Mouse (Mus musculus) kidney, adult 18-20 months (tissue): ENCODE data around the gene Lilr4b.
"Not testable (repeated sequence)": the region's sequence is repeated elsewhere in the genome, so short reads cannot be mapped to it uniquely, and the experiment has no call there.

Source experiments
- DNase-seq: peaks from one replicate; pipeline ENCODE4 v3.0.0; 2021

Gene Lilr4b

DNA sequence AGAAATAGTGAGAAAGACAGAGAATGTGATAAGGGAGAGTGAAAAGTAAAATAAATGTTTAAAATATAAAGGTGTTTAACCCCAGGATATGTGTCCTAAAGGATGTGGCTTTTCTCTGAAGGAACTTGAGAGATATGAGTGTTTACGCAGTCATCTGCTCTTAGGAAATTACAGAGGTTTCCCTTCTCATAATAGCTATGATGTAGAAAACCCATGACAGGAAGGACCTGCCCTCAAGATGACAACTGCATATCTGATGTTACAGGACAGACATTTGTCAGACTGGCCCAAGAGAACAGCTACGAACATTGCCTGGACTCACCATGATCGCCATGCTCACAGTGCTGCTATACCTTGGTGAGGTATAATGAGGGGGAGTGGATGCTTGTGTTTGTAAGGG, at the start of gene Lilr4b, which contains the start of gene Gm49339:
TSS of gene Lilr4b (plus strand) at position 236 of the 400 bp plus-strand sequence.
TSS of gene Gm49339 (plus strand) at position 216 of the 400 bp plus-strand sequence.
- DNase-seq, result not testable (repeated sequence)

- DNase-seq, result no peak
Measured at GRCm38 (mm10) chr10:51432940-51433339, 47.5 kb upstream of the Lilr4b start.

- DNase-seq, result no peak
Measured at GRCm38 (mm10) chr10:51435684-51436083, 44.7 kb upstream of the Lilr4b start.

- no peak for DNase-seq
Measured at GRCm38 (mm10) chr10:51451610-51452009, 28.8 kb upstream of the Lilr4b start.

GRCm38 (mm10) chr10:51453616-51454298, 26.7 kb upstream of the Lilr4b start:
- no peak for DNase-seq

GRCm38 (mm10) chr10:51454365-51454764, 26.1 kb upstream of the Lilr4b start:
- DNase-seq, result no peak

- no peak for DNase-seq
Measured at GRCm38 (mm10) chr10:51455762-51456161, 24.7 kb upstream of the Lilr4b start.

GRCm38 (mm10) chr10:51456369-51456768, 24.1 kb upstream of the Lilr4b start:
- DNase-seq, result no peak

DNA sequence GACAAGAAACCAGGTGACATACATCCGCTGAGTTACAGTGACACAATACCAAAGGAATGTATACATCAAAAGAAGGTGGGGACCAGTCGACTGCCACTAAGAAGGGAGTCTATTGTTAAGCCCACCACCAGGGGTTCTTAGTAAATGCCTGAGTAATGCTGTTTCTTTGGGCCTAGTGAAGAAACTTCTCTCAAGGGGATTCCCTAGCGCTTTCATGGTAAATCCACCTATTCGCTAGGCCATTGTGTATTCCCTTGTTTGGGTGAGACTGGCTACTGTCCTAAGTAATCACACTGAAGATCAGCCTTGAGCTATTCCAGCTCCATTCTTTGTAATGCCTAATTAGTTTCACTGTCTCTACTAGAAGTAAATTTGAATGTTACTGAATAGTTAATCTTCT, 16.6 kb upstream of the Lilr4b start:
- DNase-seq, result not testable (repeated sequence)

GRCm38 (mm10) chr10:51490691-51491090, 10.3 kb downstream of the Lilr4b start, which contains the start of gene Lilrb4a:
Gene Lilrb4a (plus strand): TSS chr10:51490956.
- DNase-seq, result not testable (repeated sequence)

- DNase-seq, result no peak
Measured at GRCm38 (mm10) chr10:51520021-51520420, 39.6 kb downstream of the Lilr4b start.

DNA sequence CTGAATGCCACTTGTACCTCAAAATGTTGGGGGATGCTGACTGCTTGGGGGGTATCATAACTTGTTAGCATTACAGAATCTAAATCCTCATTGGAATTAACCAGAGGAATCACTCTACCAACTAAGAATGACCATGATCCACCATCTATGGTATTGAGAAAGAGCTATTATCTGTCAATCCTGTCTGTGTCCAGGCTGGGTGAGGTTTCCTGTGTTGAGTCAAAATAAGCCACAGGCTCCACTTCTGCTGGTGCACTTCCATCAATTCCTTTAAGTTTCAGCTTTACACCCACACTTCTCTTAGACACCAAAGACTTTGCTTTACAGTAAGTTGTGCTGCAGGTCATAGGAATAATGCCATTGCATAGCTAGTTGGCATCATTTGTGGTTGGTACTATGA, 41.0 kb downstream of the Lilr4b start:
- DNase-seq, result no peak

- DNase-seq, result no peak
Measured at GRCm38 (mm10) chr10:51526090-51526489, 45.7 kb downstream of the Lilr4b start.

DNA sequence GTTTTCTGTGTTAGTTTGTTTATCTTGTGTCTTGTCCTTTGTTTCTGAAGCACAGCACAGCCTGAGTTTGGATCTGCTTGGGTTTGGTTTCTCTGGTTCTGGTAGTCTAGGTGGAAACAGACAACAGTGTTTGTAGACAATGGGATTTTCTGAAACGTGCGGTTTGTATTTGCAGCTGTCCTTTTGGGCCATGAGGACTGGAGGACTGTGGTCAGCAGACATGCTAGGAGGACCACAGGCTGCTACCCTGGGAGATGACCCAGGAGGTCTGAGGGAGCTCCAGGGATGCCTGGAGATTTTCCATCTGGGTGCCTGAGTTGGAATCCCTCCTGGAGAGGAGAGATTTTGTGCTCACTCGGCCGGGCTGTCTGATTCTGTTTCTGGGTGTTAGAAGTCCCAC, 46.2 kb downstream of the Lilr4b start:
- no peak for DNase-seq

DNA sequence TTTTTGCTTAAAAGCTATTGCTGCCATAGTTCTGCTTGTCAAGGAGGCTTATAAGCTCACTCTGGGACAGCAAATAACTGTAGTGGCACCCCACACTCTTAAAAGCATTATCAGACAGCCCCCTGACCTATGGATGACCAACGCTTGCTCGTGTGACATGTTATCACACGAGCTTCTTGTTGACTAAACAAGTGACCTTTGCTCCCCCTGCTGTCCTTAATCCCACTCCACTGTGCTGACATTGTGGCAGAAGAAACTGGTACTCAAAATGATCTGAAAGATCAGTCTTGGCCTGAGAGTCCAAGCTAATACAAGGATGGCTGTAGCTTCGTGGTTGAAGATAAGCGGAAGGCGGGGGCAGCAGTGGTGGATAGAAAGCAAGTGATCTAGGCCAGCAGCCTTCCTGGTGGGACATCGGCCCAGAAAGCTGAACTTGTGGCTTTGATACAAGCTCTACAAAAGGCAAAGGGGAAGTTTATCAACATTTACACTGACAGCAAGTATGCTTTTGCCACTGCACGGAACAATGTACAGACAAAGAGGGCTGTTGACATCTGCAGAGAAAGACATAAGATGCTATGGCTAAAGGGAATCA, 48.5 kb downstream of the Lilr4b start:
- no peak for DNase-seq

GRCm38 (mm10) chr10:51529497-51529896, 49.1 kb downstream of the Lilr4b start:
- no peak for DNase-seq

DNA sequence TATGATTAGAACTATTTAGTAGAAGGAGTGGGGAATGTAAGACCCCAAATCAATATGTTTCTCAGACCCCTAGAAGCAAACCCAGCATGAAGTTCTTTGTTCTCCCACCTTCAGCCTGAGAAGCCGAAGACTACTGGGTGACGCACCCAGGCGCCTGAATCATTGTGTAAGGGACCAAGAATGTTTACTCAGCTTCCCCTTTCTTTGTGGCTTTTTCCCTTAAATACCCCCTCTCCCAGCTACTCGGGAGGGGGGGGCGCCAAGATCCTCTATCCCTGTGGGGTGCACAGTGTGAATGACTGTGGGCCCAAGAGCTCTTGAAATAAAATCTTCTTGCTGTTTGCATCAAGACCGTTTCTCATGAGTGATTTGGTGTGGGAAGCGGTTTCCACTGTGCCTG, 50.4 kb downstream of the Lilr4b start:
- no peak for DNase-seq
